Comparison of ENCODE assay signal across 9 mouse cellular contexts in genomic region chr3:104616155-104616554, GRCm38 (mm10). TPM values are rescaled to one million over a fixed set of nuclear protein-coding genes. Genes with fewer than 3 reads are reported as not detected.
DNase-seq lines count a peak whose midpoint lies in the region; ATAC-seq and TF ChIP-seq lines count a peak whose summit lies in the region.
"Had no signal": no experiment of that assay in that cellular context is flagged by ENCODE, and none has a peak within 500 bp of the region (broad histone marks: within the 10 kb centered on the region; RNA-seq: fewer than 3 reads in every experiment).

No protein-coding gene starts in this region.

- H3K9me3 ChIP-seq in intestine, postnatal 0 days (ENCODE audit: control insufficient read depth), result no peaks in the 10 kb centered on the region
- H3K9me3 ChIP-seq: lung, embryonic 15.5 days had no signal

- peak; percentile 96 for ATAC-seq in Patski
- 0 out of 2 replicates have a peak, but pooled peaks have one; percentile 43 for ATAC-seq in intestine, postnatal 0 days

- POLR2A ChIA-PET in Patski (lab: Charles Lee), result interaction anchor here (0.6 to 1.0 kb wide), 3 partner anchors 21 to 69 kb away, joined by 4 to 5 read pairs (median 4); no protein-coding TSS in a partner anchor

- TF ChIP-seq CTCF in Patski (IDR thresholded peaks at IDR 0.05), result no peak
- TF ChIP-seq CTCF in intestine, postnatal 0 days (IDR thresholded peaks at IDR 0.05; ENCODE audit: low read depth), result no peak

- H3K4me1 ChIP-seq in intestine, postnatal 0 days (replicated peaks; ENCODE audit: control insufficient read depth, insufficient read depth, low read length), result no peaks in the 10 kb centered on the region
- H3K4me1 ChIP-seq: lung, embryonic 15.5 days had no signal

- H3K36me3 ChIP-seq in intestine, postnatal 0 days (ENCODE audit: control insufficient read depth, insufficient read depth), result no peaks in the 10 kb centered on the region
- H3K36me3 ChIP-seq: lung, embryonic 15.5 days had no signal

- 20% methylated on average over 8 of the region's 8 CpGs for WGBS in intestine, postnatal 0 days

- H3K27me3 ChIP-seq in Patski, result no peaks in the 10 kb centered on the region
- H3K27me3 ChIP-seq in intestine, postnatal 0 days (replicated peaks; ENCODE audit: control insufficient read depth, insufficient read depth, low read length), result no peaks in the 10 kb centered on the region
- H3K27me3 ChIP-seq: lung, embryonic 15.5 days had no signal

- peak; percentile 58 for DNase-seq in layer of hippocampus, adult 11-12 months (ENCODE audit: low spot score)
- no peak for DNase-seq in layer of hippocampus, adult 9-10 months (ENCODE audit: low spot score)
- DNase-seq in Patski (ENCODE audit: low read depth, low spot score), result peak; percentile 95
- peak; percentile 38 for DNase-seq in right cerebral cortex, postnatal 14 days
- no peak for DNase-seq in urinary bladder, postnatal 36 days (ENCODE audit: low spot score in 2 of 2)
- no peak for DNase-seq in urinary bladder, postnatal 14 days (ENCODE audit: low spot score)
- no peak for DNase-seq in cerebellum, adult 9-11 months

- in situ Hi-C loops in Patski (cut with MboI; ENCODE audit: low pct_unique_long_range_greater_than_20kb), result no loop called here

- no peak overlapping the region for H3K9ac ChIP-seq in intestine, postnatal 0 days (ENCODE audit: low read depth, low read length)
- H3K9ac ChIP-seq: lung, embryonic 15.5 days had no signal

- no peak overlapping the region for H3K27ac ChIP-seq in intestine, postnatal 0 days (ENCODE audit: low read depth, low read length)
- H3K27ac ChIP-seq: lung, embryonic 15.5 days had no signal

- CTCF ChIA-PET in Patski (lab: Charles Lee), result interaction anchor here (0.8 to 2.7 kb wide), 8 partner anchors 13 to 114 kb away, joined by 3 to 7 read pairs (median 4); no protein-coding TSS in a partner anchor

- H3K4me3 ChIP-seq in intestine, postnatal 0 days (ENCODE audit: low read depth, low read length), result no peak overlapping the region
- H3K4me3 ChIP-seq: lung, embryonic 15.5 days had no signal

- 0 out of 2 replicates have a peak overlapping the region, but pooled peaks have one; percentile 9 for H3K4me2 ChIP-seq in intestine, postnatal 0 days (replicated peaks; ENCODE audit: low read depth)
- H3K4me2 ChIP-seq: lung, embryonic 15.5 days had no signal

RNA-seq across cellular contexts. Expression of gene Slc16a1, which starts 22.3 kb away (rescaled TPM):
- polyA plus RNA-seq in Patski (2021), result 48.1 TPM
- polyA plus RNA-seq in intestine, postnatal 0 days (2015; fragmentation: Nextera tagmentation; extraction: Ambion mirVana), result 36.6 and 36.7 TPM in 2 replicates

Comparison
In these comparisons a context has a peak if more than half of its experiments do, and no peak if none do; other contexts are left out.
1. DNase-seq: peak in layer of hippocampus, adult 11-12 months (single experiment), Patski (single experiment) and right cerebral cortex, postnatal 14 days (single experiment); none in layer of hippocampus, adult 9-10 months (single experiment), urinary bladder, postnatal 36 days (0 of 2), urinary bladder, postnatal 14 days (single experiment) and cerebellum, adult 9-11 months (single experiment).